Mouse (Mus musculus) gastrocnemius, postnatal 4 days (tissue): ENCODE data around the gene Eif3f. TPM values are rescaled to one million over a fixed set of nuclear protein-coding genes. Genes with fewer than 3 reads are reported as not detected.

Experiments used
- DNase-seq, 2 experiments: peaks; one replicate each; pipeline ENCODE4 v3.0.0; 2021 to 2022; ENCODE audit warnings: low spot score in 2 of 2, mixed read lengths in 2 of 2
- total RNA-seq, 2 experiments: library from RNA; stranded (reverse); gene quantifications; 2 replicates each; pipeline ENCODE4 v1.2.3; 2021

Gene Eif3f
- total RNA-seq, 2 experiments from 2014 or later, result 163 to 167 TPM

- DNase-seq, result peak in 1 of 2 experiments; percentile 36
Measured at GRCm38 (mm10) chr7:108966742-108967362, 32.6 kb downstream of the Eif3f start.

DNA sequence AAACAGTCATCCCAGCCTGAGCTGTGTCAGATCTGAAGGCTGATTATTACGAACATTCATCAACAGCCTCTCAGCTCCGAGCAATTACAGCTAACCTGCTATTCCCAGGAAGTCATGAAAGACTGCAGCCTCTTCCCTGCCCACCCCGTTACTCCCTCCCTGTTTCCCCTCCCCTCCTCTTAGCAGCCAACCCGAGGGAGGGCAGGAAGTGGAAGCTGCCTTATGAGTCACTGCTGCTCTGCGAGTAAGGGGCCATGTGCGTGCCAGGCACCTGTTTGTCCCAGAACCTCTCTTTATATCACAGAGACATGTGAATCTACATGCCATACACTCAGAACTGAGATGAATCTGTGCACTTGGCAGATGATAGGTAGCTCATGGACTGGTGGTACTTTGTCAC is 34.0 kb downstream of the Eif3f start:
- no peak for DNase-seq

- no peak for DNase-seq
Measured at GRCm38 (mm10) chr7:108972273-108972672, 38.1 kb downstream of the Eif3f start.

GRCm38 (mm10) chr7:108985934-108986708 is 51.9 kb downstream of the Eif3f start:
- no peak for DNase-seq

GRCm38 (mm10) chr7:108991207-108991606 is 57.0 kb downstream of the Eif3f start:
- no peak for DNase-seq

Other genes with a start within 250 kb of the Eif3f start
- not detected for gene Olfr512, start 221.1 kb upstream of the Eif3f start, total RNA-seq
- gene Olfr513, start 183.4 kb upstream of the Eif3f start, total RNA-seq, result not detected
- gene Olfr514, start 108.4 kb upstream of the Eif3f start, total RNA-seq, result not detected
- gene Olfr516, start 83.9 kb upstream of the Eif3f start, total RNA-seq, result not detected
- gene Olfr517, start 62.0 kb upstream of the Eif3f start, total RNA-seq, result not detected
- not detected for gene Olfr518, start 49.4 kb upstream of the Eif3f start, total RNA-seq
- gene Olfr519, start 40.0 kb upstream of the Eif3f start, total RNA-seq, result not detected
- gene Nlrp10, start 4.2 kb upstream of the Eif3f start, total RNA-seq, result under 1 TPM; 0.44 to 0.47 TPM
- gene Tub, start 15.9 kb downstream of the Eif3f start, total RNA-seq, result 1 to 10 TPM; 5.7 to 8.3 TPM
- 1 to 10 TPM; 1.4 to 1.7 TPM for gene Ric3, start 148.9 kb downstream of the Eif3f start, total RNA-seq
- 1 to 10 TPM; 4.9 to 5.0 TPM for gene Lmo1, start 240.8 kb downstream of the Eif3f start, total RNA-seq